Mouse (Mus musculus) testis, postnatal 10 days (tissue): ENCODE measurements around the gene Il17c.
A peak's percentile ranks its signal among the peaks of the same experiment; 100 is the strongest.

ENCODE experiments used
- DNase-seq: peaks from one replicate; pipeline ENCODE4 v3.0.0; 2021; ENCODE audit warnings: low spot score

Il17c gene

DNA sequence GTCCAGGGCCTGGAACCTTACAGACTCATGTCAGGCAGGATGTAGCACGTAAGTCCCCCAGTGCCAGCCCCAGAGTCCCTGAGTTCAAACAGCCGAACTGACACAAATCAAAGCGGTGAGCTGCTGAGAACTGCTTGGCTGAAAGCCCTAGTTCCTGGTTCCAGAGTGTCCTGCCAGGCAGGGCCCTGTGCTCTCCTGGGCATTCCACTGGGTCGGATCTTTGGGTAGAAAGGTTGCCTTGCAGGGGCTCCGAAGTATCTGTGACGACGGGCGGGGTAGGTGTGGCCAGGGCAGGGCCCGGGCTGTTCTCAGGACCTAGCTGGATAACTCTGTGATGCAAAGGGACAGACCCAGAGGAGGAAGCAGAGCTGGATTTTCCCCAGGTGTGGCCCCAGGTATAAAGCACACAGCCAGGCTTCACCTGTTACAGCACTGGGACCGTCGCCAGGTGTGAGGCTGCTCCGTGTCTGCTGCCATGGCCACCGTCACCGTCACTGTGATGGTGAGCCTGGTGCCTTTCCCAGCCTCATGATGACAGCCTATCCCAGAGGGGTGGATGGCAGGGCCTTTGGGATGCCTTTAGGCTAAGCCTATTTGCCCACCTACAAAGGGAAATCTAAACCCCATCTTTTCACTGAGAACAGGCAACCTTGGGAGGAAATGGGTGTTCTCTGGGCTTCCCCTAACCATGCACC, at the start of gene Il17c:
Gene Il17c (plus strand): TSS at position 645 of the 695 bp plus-strand sequence.
- no peak for DNase-seq

DNA sequence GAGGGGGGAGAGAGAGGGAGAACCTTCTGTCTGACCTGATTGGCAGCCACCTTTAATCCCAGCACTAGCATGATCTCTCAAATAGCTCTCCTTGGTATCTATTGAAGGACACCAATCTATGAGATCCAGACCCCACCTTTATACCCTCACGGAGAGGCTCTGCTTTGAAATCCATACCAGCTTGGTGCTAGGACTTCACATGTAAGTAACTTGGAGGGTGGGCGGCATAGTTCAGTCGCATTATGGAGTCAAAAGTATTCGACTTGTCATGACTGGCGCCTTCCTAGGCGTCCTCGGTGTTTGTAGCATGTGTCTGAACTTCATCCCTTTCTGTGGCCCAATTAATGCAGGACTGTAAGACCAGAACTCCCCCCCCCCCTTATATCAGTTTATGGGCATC, 46.5 kb upstream of the Il17c start:
- DNase-seq: no peak

DNA sequence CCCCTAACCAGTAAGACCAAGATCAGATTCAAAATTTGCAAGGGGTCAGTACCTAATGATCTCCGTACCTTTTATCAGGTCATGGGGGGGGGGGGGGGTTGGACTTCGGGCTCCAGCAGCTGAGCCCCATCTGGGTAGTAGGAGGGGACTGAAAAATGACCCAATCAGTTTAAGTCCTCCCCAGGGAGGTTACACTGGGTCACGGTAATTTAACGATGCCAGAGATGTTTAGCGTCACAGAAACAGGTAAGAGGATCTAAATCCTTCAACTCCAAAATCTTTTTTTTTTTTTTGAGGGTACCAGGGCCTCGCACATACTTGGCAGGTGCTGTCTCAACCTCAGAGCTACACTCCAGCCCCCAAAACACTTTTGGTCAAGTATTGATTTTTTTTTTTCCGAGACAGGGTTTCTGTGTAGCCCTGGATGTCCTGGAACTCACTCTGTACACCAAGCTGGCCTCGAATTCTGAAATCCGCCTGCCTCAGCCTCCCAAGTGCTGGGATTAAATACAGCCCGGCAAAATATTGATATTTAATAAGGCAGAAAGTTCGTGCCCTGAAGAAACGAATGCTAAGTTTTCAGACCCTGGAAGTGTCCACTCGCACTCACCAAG, 46.0 kb upstream of the Il17c start:
- no peak for DNase-seq

DNA sequence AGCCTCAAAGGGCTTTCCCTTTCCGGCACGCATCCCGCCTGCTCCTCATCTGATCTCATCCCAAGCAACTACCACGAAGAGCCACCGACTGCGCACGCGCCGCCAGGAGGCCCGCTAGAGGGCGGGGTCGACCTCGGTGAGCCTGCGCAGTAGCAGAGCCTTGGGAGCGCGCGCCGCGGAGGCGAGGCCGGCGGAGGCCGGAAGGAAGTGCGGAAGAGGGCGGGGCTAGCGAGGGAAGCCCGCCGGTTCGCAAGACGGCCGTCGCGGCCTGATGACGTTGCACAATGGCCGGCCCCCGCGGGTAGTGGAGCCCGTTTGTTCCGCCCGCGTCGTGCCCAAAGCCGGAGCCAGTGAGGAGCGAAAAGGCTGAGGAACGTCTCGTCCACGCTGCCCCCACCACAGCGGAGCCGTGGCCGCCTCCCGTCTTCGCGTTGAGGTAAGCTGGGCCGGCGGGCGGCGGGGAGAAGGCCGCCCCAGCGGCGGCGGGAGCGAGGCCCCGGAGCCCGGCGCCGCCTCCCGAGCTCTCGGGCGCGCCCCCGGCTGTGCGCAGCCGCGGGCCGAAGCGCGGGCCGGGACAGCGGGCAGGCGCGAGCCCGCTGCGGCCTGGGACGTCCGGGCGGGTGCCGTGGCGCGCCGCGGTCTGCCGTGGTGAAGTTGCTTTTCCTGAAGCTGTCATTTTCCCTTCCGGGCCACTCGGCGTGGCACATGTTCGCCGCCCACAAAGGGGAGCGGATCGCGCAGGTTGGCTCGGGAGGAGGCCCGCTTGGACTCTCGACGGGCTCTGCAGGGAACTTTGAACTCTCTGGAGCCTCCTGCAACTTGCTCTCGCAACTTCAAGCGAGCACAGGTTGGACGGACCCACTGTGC, 45.2 kb upstream of the Il17c start, which contains the start of gene Zc3h18:
Gene Zc3h18 (plus strand): TSS at position 245 of the 867 bp plus-strand sequence.
- peak; percentile 100 for DNase-seq

DNA sequence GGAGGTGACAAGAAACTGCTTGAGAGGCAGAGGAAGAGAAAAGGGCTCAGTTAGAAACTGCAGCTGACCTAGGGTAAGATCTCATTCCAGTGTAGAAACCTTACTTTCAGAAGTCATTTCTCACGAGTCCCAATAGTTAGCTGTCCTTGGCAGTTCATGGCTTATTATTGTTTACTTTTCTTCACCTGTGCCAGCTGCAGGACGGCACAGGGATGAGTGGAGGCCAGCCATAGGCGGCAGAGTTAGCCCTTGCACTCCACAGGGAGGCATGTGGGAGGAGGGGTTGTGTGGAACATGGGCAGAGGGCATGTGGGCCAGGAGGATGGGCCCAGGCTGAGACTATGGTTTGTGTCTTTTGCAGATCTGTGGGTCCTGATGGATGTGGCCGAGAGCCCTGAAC, 38.8 kb upstream of the Il17c start:
- no peak for DNase-seq

DNA sequence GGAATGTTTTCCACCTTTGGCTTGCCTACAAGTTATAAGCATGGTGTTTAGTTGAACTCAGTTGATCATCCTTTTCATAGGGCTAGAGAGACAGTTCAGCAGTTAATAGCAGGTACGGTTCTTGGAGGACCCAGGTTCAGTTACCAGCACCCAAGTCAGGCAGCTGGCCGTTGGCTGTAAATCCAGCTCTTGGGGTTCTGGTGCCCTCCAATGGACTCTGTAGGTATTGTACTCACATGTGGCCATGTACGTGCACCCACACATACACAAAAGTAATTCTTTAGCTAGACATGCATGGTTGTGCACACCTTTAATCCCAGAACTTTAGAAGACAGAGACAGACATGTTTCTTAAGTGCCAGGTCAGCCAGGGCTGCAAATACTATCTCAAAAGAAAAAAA, 32.5 kb upstream of the Il17c start:
- DNase-seq: no peak

DNA sequence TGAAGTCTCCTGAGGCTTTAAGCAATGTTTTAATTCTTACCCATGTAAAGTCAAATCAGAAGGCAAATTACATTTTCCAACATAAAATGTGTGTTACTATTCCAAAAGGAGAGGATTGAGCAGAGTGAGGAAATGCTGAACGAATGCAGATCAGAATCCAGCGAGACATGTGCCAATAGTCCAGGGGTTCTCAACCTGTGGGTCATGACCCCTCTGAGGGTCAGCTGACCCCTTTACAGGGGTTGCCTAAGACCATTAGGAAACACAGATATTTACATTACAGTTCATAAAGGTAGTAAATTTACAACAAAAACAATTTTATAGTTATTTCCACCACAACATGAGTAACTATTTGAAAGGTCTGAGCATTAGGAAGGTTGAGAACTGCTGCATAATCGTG, 31.1 kb upstream of the Il17c start:
- DNase-seq: no peak

DNA sequence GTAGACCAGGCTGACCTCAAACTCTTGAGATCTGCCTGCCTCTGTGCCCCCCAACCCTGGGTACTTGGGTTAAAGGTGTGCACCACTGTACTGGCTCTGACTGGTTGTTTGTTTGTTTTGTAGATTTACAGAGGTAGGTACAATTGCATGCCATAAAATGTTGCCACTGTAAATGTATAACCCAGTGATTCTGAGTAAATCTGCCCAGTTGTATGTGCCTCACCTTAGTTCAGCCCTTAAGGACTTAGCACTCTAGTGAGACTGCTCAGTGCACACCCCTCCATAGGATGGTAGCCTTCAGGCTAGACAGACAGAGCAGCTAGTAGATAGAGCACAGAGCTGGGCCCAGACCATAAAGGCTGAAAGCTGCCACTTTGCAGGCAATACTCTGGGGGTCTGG, 28.1 kb upstream of the Il17c start:
- DNase-seq: no peak

DNA sequence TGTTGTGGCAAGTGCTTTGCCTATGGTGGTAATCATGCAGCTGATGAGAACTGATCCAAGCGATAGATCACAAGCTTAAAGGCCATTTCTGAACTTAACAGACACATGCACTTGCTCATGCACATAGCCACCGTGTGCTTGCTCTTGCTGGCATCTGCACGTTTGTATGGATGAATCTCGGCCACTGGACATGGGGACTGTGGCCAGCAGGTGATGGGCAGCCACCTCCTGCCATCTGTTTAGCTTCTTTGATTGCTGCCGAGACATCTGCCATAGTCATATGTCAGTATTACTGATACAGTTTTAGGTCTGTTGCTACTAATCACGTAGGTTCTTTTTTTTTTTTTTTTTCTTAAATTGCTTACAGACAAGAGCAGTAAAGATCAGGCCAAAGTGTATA, 26.5 kb upstream of the Il17c start:
- DNase-seq: no peak

DNA sequence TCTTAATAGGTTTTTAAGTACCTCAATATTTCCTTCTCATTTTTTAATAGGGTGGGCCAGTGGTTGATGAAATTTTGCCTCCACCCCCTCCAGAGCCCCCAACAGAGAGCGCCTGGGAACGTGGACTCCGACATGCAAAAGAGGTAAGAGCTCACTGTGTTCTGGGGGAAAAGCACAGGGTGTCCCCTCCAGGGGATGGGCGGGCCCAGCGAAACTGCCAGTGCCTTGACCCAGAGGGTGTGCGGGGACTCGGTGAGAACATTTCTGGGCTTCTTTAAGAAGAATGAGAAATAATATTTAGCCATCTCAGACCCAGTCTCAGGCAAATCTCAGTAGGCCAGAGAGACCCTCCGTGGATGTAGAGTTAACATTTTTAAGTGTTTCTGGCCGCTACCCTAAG, 23.6 kb upstream of the Il17c start:
- DNase-seq: peak; percentile 77

DNA sequence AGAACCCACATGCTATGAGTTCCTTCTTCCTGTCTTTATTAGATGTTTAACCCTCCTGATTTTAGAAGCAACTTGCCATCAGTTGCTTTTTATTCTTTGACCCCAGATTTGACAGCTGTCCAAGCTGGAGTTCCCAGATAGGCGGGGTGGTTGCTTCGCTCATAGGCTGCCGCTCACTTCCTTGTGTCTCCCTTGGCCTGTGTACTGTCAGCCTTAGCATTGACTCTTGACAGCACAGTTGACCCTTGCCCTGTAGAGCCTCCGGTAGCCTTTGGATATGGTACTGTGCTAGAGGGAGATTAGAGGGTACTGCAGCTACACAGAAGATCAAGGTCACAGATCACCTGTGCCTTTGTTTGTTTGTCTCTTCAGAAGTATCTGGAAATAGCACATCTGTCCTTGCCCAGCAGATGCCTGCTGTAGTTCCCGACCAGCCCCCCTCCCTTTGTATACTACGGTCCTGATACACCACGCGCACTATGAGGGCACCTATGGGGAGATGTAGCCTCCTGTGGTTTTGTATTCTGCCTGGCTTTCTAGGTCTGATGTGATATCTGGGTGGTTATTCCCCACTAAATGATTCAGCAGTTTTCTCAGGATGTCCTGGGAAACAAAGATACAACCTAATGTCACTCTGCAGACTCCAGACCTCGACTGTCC, 16.5 kb upstream of the Il17c start:
- DNase-seq: no peak

DNA sequence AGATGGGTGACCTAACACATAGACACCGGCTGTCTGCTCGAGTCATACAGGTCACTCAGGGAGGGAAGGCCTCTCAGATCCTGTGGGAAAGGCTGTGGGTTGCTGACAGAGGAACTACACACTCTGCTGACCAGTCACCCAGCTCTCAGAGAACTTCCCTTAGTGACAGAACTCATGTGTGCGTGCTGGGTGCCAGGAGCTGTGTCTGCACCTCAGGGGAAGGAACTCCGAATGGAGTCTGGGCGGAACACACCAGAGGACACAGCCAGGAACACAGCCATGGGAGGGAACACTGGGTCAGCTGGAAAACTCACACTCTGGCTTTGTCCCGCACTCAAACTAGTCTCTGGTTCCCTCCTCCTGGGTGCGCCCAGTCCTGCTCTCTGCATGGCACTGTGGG, 14.1 kb upstream of the Il17c start:
- DNase-seq: no peak

DNA sequence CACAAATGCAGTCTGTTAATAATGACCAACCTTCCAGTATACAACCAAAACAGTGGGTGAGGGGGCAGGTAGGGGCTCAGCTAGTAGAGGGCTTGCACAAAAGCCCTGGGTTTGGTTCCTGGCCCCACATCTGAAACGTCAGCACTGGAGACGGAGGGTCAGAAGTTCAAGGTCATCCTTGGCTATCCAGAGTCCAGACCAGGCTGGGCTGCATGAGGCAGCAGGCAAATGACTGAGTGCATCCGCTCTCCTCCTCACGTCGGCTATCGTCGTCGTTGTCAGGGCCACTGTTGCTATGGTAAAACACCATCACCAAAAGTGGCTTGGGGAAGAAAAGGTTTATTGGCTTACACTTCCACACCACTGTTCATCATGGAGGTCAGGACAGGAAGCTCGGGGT, 7.5 kb upstream of the Il17c start:
- DNase-seq: no peak

DNA sequence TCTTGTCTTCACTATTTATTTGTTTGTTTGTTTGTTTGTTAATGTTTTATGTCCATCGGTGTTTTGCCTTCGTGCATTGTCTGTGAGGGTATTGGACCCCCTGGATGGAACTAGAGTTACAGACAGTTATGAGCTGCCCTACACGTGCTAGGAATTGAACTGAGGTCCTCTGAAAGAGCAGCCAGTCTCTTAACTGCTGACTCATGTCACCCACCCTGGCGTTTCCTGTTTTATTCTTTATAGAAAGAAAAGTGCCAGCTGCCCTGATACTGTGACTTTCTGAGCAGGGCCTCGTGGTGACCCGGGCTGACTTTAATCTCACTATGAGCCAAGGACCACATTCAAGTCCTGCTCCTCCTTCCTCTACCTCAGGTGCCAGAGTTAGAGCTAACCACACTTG, 6.3 kb upstream of the Il17c start:
- DNase-seq: no peak

DNA sequence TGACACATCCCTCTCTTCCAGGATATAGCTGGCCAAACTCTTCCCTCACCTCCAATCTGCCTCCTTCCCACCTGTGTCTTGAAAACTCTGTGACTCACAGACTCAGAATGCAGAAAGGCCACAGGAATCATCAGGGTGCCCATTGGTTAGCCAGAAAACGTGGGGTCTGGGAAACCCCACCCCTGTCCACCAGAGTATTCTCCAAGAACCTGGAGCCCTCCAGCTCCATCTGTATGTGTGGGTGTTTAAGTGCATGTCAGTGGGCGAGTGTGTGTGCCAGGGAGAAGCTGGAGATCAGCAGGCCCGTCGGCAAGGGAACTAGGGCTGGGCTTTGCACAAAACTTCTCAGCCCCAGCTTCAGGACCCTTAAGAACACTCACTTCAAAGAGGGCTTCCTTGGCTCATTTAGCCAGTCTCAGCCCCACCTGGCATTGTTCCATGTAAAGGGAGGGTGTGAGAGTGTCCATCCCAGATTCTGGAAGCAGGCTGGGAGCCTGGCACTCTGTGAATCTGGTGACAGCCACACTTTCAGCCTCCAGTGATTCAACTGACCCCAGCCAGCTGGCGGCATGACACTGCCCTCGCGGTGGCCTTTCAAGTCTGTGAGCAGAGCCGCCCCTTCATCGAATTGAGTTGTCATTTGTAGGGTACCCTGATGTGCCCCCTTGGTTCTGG, 1.8 kb upstream of the Il17c start:
- DNase-seq: no peak

DNA sequence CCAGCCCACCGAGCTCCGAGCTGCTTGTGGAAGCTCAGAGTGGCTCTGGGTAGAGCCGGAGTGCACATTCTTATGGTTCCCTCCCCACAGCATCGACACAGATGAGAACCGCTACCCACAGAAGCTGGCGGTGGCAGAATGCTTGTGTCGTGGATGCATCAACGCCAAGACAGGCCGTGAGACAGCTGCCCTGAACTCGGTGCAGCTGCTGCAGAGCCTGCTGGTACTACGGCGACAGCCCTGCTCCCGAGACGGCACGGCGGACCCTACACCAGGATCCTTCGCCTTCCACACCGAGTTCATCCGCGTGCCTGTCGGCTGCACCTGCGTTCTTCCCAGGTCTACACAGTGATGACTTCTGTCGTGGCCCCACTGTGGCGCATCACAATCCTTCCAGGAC, 1.4 kb downstream of the Il17c start:
- DNase-seq: no peak

DNA sequence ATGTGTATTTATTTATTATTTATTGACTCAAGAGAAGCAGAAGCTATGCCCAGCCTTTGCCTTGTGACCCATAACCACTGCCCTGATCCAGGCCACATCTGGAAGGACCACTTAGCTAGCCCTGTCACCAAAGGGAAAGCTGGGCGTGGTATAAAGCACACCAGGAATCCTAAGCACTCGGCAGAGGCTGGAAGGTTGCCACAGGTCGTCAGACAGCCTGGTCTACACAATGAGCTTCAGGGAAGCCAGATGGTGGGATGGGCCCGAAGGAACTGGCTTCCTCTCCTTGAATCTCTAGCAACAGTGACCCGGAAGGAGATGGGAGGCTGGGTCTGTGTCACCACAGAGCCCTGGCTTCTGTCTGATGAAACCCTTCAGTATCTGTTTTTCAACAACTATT, 1.8 kb downstream of the Il17c start:
- peak; percentile 60 for DNase-seq

DNA sequence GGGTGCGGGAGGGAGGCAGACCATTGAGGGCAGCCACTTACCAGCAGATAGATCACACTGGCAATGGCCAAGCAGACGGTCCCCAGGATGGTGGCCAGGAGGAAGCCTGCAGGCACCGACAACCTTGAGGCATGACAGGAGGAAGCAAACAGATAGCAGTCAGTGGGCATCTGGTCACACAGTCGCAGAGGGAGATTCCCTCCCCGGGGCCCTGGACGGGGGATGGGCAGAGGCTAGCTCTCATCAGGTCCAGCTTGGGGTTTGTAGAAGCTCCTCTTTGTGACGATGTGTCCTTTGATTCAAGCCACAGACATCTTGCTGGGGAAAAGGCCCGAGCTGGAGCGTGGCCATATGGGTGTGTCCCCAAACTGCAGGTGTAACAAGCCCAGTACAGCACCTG, 4.3 kb downstream of the Il17c start:
- DNase-seq: no peak

DNA sequence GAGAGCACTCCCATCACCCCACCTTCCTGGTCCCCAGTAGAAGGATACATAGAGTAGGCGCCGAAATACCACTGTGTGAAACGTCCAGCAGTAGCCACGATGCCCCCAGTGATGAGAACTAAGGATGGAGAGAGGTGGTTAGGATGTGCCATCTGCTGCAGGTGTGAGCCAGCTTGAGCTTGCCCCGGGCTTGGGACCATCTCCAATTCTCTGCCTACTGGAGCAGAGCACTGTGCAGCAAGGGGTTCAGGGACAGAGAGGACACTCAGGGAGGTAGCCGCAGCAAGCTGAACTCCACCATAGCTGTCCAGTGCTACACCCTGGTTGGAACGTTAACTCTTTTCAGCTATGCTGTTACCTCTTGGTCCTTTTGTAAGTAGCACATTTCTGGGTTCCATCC, 5.8 kb downstream of the Il17c start:
- DNase-seq: no peak

DNA sequence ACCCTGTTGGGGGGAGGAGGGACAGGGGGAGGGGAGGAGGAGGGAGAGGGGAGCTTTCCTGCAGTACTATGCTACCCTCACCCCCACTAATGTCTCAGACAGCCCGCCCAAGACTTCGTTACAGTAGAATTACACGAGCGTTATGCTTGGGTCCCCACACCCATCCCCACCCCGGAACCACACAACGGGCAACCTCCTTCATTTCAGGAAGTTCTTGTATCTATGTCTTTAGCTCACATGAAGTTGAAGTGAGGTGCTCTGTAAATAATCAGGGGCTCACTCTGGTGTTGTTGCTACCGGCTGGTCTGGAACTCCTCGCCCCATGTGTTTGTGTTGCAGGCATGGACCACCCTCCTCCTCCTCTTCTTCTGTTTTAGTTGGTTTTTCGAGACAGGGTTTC, 6.3 kb downstream of the Il17c start:
- DNase-seq: no peak

DNA sequence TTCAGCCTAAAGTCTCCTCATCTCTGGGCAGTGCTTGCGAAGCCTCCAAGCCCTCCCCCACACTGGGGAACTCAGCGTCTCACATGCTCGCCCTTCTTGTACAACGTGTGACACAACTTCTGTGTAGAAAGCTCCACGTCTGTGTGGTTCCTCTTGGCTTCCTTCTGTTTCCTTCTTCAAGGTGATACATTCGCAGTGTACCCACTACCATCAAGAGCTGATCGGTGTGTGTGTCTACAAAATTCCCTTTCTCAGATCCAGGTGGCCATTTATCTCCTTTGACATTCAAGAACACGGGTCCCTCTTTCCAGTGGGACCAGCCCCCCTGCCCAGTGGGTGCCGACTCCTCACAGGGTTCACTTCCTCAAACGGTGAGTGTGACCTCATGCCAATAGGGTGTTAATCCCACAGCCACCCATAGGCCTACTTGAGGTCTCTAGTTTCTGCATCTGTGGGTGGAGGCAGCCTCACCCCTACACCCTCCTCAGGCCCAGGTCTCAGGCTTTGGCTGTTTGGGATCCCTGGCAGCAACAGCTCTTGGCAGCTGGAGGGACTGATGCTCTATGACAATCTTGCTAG, 8.3 kb downstream of the Il17c start:
- no peak for DNase-seq

DNA sequence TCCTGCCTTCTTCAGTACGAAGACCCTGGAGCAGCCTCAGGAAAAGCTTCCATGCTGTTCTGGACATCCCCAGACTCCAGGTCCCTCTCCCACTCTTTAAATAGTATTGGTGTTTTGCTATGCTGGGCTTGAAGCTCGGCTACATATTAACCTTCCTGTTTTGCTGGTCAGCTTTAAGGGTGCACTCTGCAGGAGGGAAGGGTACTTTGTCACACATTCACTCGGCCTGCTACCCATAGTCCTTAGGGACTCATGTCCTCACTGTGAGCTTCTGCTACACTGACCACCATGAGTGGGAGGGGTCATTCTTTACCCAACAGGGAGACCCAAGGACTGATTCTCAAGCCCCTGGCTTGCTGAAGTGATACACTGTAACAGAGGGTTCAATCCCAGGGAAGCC, 8.8 kb downstream of the Il17c start:
- DNase-seq: no peak
